Mouse (Mus musculus) kidney, adult 2 months (tissue): Measurements from ENCODE around the gene Iqcb1.

Experiments
- CTCF ChIP-seq: fragments of 200-500 bp; conservative IDR thresholded peaks from 2 replicates; pipeline ENCODE4 v1.5.1; 2011; ENCODE audit warnings: low read depth, mild to moderate bottlenecking, control low read depth, low read length, moderate library complexity, mixed read lengths; ENCODE audit not compliant: insufficient read depth, insufficient read length
- POLR2A ChIP-seq: fragments of 200-500 bp; IDR thresholded peaks from one replicate; pipeline ENCODE4 v1.6.1; 2011; ENCODE audit warnings: low read depth, low read length, control low read depth

DNA sequence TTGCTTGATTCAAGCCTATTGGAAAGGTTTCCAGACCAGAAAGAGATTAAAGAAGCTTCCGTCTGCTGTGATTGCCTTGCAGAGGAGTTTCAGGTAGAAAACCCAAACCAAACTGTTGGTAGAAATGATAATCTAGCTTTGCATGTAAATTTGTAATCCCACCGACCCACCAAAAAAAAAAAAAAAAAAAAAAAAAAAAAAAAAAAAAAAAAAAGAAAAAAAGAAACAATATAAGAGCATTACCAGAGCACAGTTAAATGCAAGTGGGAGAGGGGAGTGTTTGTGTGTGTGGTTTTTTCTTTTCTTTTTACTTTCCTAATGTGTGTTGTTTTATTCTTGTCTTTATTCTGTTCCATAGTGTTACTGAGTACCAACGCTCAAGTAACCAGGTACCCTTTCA, 23.0 kb downstream of the Iqcb1 start:
- TF ChIP-seq CTCF (no peak), POLR2A (no peak)
